Mouse (Mus musculus) C2C12 (cell line): ENCODE measurements around the gene Abhd14a. TPM values are rescaled to one million over a fixed set of nuclear protein-coding genes. Genes with fewer than 3 reads are reported as not detected.

Experiments used
- H3K27me3 ChIP-seq: one replicate; pipeline ENCODE4 v1.6.1; 2011; ENCODE audit not compliant: control insufficient read depth, insufficient read depth, insufficient read length
- H3K36me3 ChIP-seq: one replicate; pipeline ENCODE4 v1.6.1; 2011; ENCODE audit not compliant: control insufficient read depth, insufficient read depth
- H3K4me3 ChIP-seq: one replicate; pipeline ENCODE4 v1.5.1; 2011; ENCODE audit warnings: mild to moderate bottlenecking, control low read depth; ENCODE audit not compliant: poor library complexity, insufficient read depth, severe bottlenecking
- H3K79me2 ChIP-seq: one replicate; pipeline ENCODE4 v1.6.1; 2011; ENCODE audit not compliant: control insufficient read depth, insufficient read depth
- H3K79me3 ChIP-seq: one replicate; pipeline ENCODE4 v1.6.1; 2011; ENCODE audit warnings: low read depth, control low read depth
- H3ac ChIP-seq: one replicate; pipeline ENCODE3; 2011; ENCODE audit warnings: low read depth; ENCODE audit not compliant: control insufficient read depth, insufficient read length
- CEBPB ChIP-seq: IDR thresholded peaks from one replicate; pipeline ENCODE4 v1.6.1; 2011; ENCODE audit warnings: low read depth, mild to moderate bottlenecking, control low read depth, moderate library complexity
- CTCF ChIP-seq: IDR thresholded peaks from one replicate; pipeline ENCODE4 v1.5.1; 2011; ENCODE audit not compliant: control insufficient read depth, insufficient read depth, insufficient read length
- FOSL1 ChIP-seq: IDR thresholded peaks from one replicate; pipeline ENCODE4 v1.8.0; 2011; ENCODE audit warnings: mild to moderate bottlenecking, low read length; ENCODE audit not compliant: poor library complexity, insufficient read depth, severe bottlenecking
- MAX ChIP-seq: IDR thresholded peaks from one replicate; pipeline ENCODE4 v1.6.1; 2011; ENCODE audit warnings: mild to moderate bottlenecking, control low read depth
- MYOD1 ChIP-seq: IDR thresholded peaks from one replicate; pipeline ENCODE4 v1.6.1; 2011; ENCODE audit warnings: low read depth; ENCODE audit not compliant: control insufficient read depth, insufficient read length
- MYOG ChIP-seq: IDR thresholded peaks from one replicate; pipeline ENCODE4 v1.6.1; 2011; ENCODE audit not compliant: control insufficient read depth, insufficient read length; ENCODE audit errors: extremely low read depth
- USF1 ChIP-seq: IDR thresholded peaks from one replicate; pipeline ENCODE4 v1.6.1; 2011; ENCODE audit warnings: low read depth, mild to moderate bottlenecking, control low read depth, moderate library complexity
- polyA plus RNA-seq: library from polyadenylated mRNA; unstranded; fragments of >200 nt; fragmentation: generic; extraction: Trizol; gene quantifications from one replicate; pipeline ENCODE4 v1.2.1, GENCODE M21; 2012; ENCODE audit warnings: missing spikeins

Abhd14a gene
- polyA plus RNA-seq, 1 experiment = 18.4 TPM

GRCm38 (mm10) chr9:106444836-106445235, 2.6 kb downstream of the Abhd14a start:
- Histone ChIP-seq H3K27me3 (no peaks in the 10 kb centered on the region), H3K79me3 (no peaks in the 10 kb centered on the region), H3K36me3 (no peaks in the 10 kb centered on the region), H3K79me2 (no peaks in the 10 kb centered on the region), H3ac (no peak overlapping the region), H3K4me3 (no peak overlapping the region)
- TF ChIP-seq MAX (no peak), CEBPB (no peak), USF1 (no peak), FOSL1 (no peak), MYOD1 (no peak), CTCF (no peak), MYOG (no peak)

GRCm38 (mm10) chr9:106442680-106443079, 4.8 kb downstream of the Abhd14a start:
- Histone ChIP-seq H3K27me3 (no peaks in the 10 kb centered on the region), H3ac (no peak overlapping the region)

GRCm38 (mm10) chr9:106436566-106436965, 10.9 kb downstream of the Abhd14a start:
- H3K4me3 ChIP-seq = no peak overlapping the region
- no peak overlapping the region for H3ac ChIP-seq
- peaks cover 15% of the 10 kb centered on the region for H3K36me3 ChIP-seq
- H3K79me3 ChIP-seq = peaks cover 3% of the 10 kb centered on the region
- H3K27me3 ChIP-seq = no peaks in the 10 kb centered on the region
- TF ChIP-seq MYOD1 = no peak
- TF ChIP-seq MAX = no peak
- TF ChIP-seq CTCF = no peak
- no peak for TF ChIP-seq MYOG
- TF ChIP-seq CEBPB = no peak
- TF ChIP-seq USF1 = no peak
- TF ChIP-seq FOSL1 = no peak
- H3K79me2 ChIP-seq = peaks cover 7% of the 10 kb centered on the region

More at GRCm38 (mm10) chr9:106442680-106443079, 4.8 kb downstream of the Abhd14a start:
- Histone ChIP-seq H3K36me3 (no peaks in the 10 kb centered on the region), H3K4me3 (no peak overlapping the region), H3K79me2 (no peaks in the 10 kb centered on the region), H3K79me3 (no peaks in the 10 kb centered on the region)
- no peak for TF ChIP-seq CEBPB
- no peak for TF ChIP-seq CTCF
- TF ChIP-seq FOSL1 = no peak

- no peak overlapping the region for H3ac ChIP-seq
- H3K79me3 ChIP-seq = peaks cover 15% of the 10 kb centered on the region
- H3K27me3 ChIP-seq = no peaks in the 10 kb centered on the region
- no peak overlapping the region for H3K4me3 ChIP-seq
- H3K79me2 ChIP-seq = peaks cover 27% of the 10 kb centered on the region
- peaks cover 24% of the 10 kb centered on the region for H3K36me3 ChIP-seq
- TF ChIP-seq MYOG (no peak), MYOD1 (no peak), CEBPB (no peak), USF1 (no peak), MAX (no peak), FOSL1 (no peak), CTCF (no peak)
Observed at GRCm38 (mm10) chr9:106433389-106433788, 14.1 kb downstream of the Abhd14a start.

- Histone ChIP-seq H3K36me3 (peaks cover 24% of the 10 kb centered on the region), H3K79me2 (peaks cover 27% of the 10 kb centered on the region), H3K4me3 (peak overlapping the region; percentile 55), H3K27me3 (no peaks in the 10 kb centered on the region), H3K79me3 (peaks cover 15% of the 10 kb centered on the region), H3ac (peak overlapping the region; percentile 99)
- TF ChIP-seq USF1 = no peak
- TF ChIP-seq MAX = peak; percentile 1
- no peak for TF ChIP-seq FOSL1
- no peak for TF ChIP-seq CTCF
Observed at GRCm38 (mm10) chr9:106430015-106430264, 17.5 kb downstream of the Abhd14a start.

- peak within 1 kb of the TSS; percentile 55 for H3K4me3 ChIP-seq
- peaks cover 15% of the 10 kb centered on the region for H3K79me3 ChIP-seq
- peak within 1 kb of the TSS; percentile 99 for H3ac ChIP-seq
- H3K36me3 ChIP-seq = peaks cover 24% of the 10 kb centered on the region
- peaks cover 27% of the 10 kb centered on the region for H3K79me2 ChIP-seq
- TF ChIP-seq FOSL1 = no peak
- no peak for TF ChIP-seq MAX
- no peak for TF ChIP-seq MYOD1
- TF ChIP-seq CTCF = no peak
- TF ChIP-seq CEBPB = no peak
- no peak for TF ChIP-seq MYOG
- no peak for TF ChIP-seq USF1
- no peaks in the 10 kb centered on the region for H3K27me3 ChIP-seq
Observed at GRCm38 (mm10) chr9:106429221-106430014, 18.1 kb downstream of the Abhd14a start, which contains the start of gene Rpl29. Gene Rpl29 (plus strand): TSS chr9:106429454.
